Mouse (Mus musculus): ENCODE results near the gene Sdr9c7. TPM values are rescaled to one million over a fixed set of nuclear protein-coding genes. Genes with fewer than 3 reads are reported as not detected.

Gene Sdr9c7
- polyA plus RNA-seq, 1 experiment from 2014 or later = not detected

- Histone ChIP-seq H3K27ac (ENCODE audit: low read length) (no peak overlapping the region), H3K4me2 (replicated peaks; ENCODE audit: low read depth, low read length) (no peak overlapping the region), H3K27me3 (replicated peaks; ENCODE audit: insufficient read depth, low read length) (no peaks in the 10 kb centered on the region), H3K36me3 (ENCODE audit: insufficient read depth, low read length) (no peaks in the 10 kb centered on the region), H3K4me1 (ENCODE audit: insufficient read depth, low read depth, low read length) (no peaks in the 10 kb centered on the region), H3K4me3 (ENCODE audit: low read depth, low read length) (no peak overlapping the region), H3K9ac (replicated peaks; ENCODE audit: low read depth) (no peak overlapping the region), H3K9me3 (ENCODE audit: low read length) (no peaks in the 10 kb centered on the region)
- no peak for ATAC-seq
- no peak for DNase-seq (ENCODE audit: low spot score)
- TF ChIP-seq EP300 (IDR thresholded peaks at IDR 0.05) (no peak), CTCF (IDR thresholded peaks at IDR 0.05) (no peak)
- WGBS = 90% methylated on average over 5 of the region's 5 CpGs
These were observed 19.3 kb downstream of the Sdr9c7 start for GRCm38 (mm10) chr10:127917651-127918050.

- 64% methylated on average over 1 of the region's 1 CpGs for WGBS
- Histone ChIP-seq H3K27ac (ENCODE audit: low read length) (no peak overlapping the region), H3K27me3 (replicated peaks; ENCODE audit: insufficient read depth, low read length) (no peaks in the 10 kb centered on the region), H3K4me2 (replicated peaks; ENCODE audit: low read depth, low read length) (no peak overlapping the region), H3K36me3 (ENCODE audit: insufficient read depth, low read length) (no peaks in the 10 kb centered on the region), H3K9ac (replicated peaks; ENCODE audit: low read depth) (no peak overlapping the region), H3K4me1 (ENCODE audit: insufficient read depth, low read depth, low read length) (no peaks in the 10 kb centered on the region), H3K4me3 (ENCODE audit: low read depth, low read length) (no peak overlapping the region), H3K9me3 (ENCODE audit: low read length) (no peaks in the 10 kb centered on the region)
- no peak for TF ChIP-seq EP300 (IDR thresholded peaks at IDR 0.05)
- no peak for TF ChIP-seq CTCF (IDR thresholded peaks at IDR 0.05)
- ATAC-seq (no peak), DNase-seq (ENCODE audit: low spot score) (no peak)
These were observed 23.9 kb downstream of the Sdr9c7 start for GRCm38 (mm10) chr10:127922241-127922640.

- no peak overlapping the region for H3K4me3 ChIP-seq (ENCODE audit: low read depth, low read length)
- DNase-seq (ENCODE audit: low spot score) (no peak), ATAC-seq (no peak)
- H3K27me3 ChIP-seq (replicated peaks; ENCODE audit: insufficient read depth, low read length) = no peaks in the 10 kb centered on the region
- WGBS = 87% methylated on average over 8 of the region's 8 CpGs
- no peak overlapping the region for H3K27ac ChIP-seq (ENCODE audit: low read length)
- no peak overlapping the region for H3K4me2 ChIP-seq (replicated peaks; ENCODE audit: low read depth, low read length)
- no peak overlapping the region for H3K9ac ChIP-seq (replicated peaks; ENCODE audit: low read depth)
- H3K9me3 ChIP-seq (ENCODE audit: low read length) = no peaks in the 10 kb centered on the region
- no peaks in the 10 kb centered on the region for H3K36me3 ChIP-seq (ENCODE audit: insufficient read depth, low read length)
- H3K4me1 ChIP-seq (ENCODE audit: insufficient read depth, low read depth, low read length) = no peaks in the 10 kb centered on the region
- TF ChIP-seq EP300 (IDR thresholded peaks at IDR 0.05) = no peak
- no peak for TF ChIP-seq CTCF (IDR thresholded peaks at IDR 0.05)
These were observed 24.7 kb downstream of the Sdr9c7 start for GRCm38 (mm10) chr10:127923024-127923423.

- H3K4me2 ChIP-seq (replicated peaks; ENCODE audit: low read depth, low read length) = no peak overlapping the region
- H3K27ac ChIP-seq (ENCODE audit: low read length) = no peak overlapping the region
- ATAC-seq = peak; percentile 48; the same call in 1 of the 2 replicates
These were observed 26.5 kb downstream of the Sdr9c7 start for GRCm38 (mm10) chr10:127924597-127925378.

GRCm38 (mm10) chr10:127927737-127928136 lies 29.4 kb downstream of the Sdr9c7 start:
- H3K27me3 ChIP-seq (replicated peaks; ENCODE audit: insufficient read depth, low read length) = no peaks in the 10 kb centered on the region
- no peak overlapping the region for H3K4me2 ChIP-seq (replicated peaks; ENCODE audit: low read depth, low read length)
- H3K36me3 ChIP-seq (ENCODE audit: insufficient read depth, low read length) = no peaks in the 10 kb centered on the region
- H3K4me1 ChIP-seq (ENCODE audit: insufficient read depth, low read depth, low read length) = no peaks in the 10 kb centered on the region
- TF ChIP-seq EP300 (IDR thresholded peaks at IDR 0.05) (no peak), CTCF (IDR thresholded peaks at IDR 0.05) (no peak)
- H3K4me3 ChIP-seq (ENCODE audit: low read depth, low read length) = no peak overlapping the region
- DNase-seq (ENCODE audit: low spot score) (no peak), ATAC-seq (no peak)
- no peaks in the 10 kb centered on the region for H3K9me3 ChIP-seq (ENCODE audit: low read length)
- H3K27ac ChIP-seq (ENCODE audit: low read length) = no peak overlapping the region
- 44% methylated on average over 2 of the region's 2 CpGs for WGBS
- H3K9ac ChIP-seq (replicated peaks; ENCODE audit: low read depth) = no peak overlapping the region

More at GRCm38 (mm10) chr10:127924597-127925378, 26.5 kb downstream of the Sdr9c7 start:
- no peaks in the 10 kb centered on the region for H3K4me1 ChIP-seq (ENCODE audit: insufficient read depth, low read depth, low read length)
- H3K9ac ChIP-seq (replicated peaks; ENCODE audit: low read depth) = no peak overlapping the region
- no peaks in the 10 kb centered on the region for H3K9me3 ChIP-seq (ENCODE audit: low read length)
- no peak overlapping the region for H3K4me3 ChIP-seq (ENCODE audit: low read depth, low read length)
- DNase-seq (ENCODE audit: low spot score) = peak; percentile 9
- H3K27me3 ChIP-seq (replicated peaks; ENCODE audit: insufficient read depth, low read length) = no peaks in the 10 kb centered on the region
- no peaks in the 10 kb centered on the region for H3K36me3 ChIP-seq (ENCODE audit: insufficient read depth, low read length)
- TF ChIP-seq CTCF (IDR thresholded peaks at IDR 0.05) (no peak), EP300 (IDR thresholded peaks at IDR 0.05) (no peak)
- WGBS = 46% methylated on average over 7 of the region's 7 CpGs

- peak; percentile 31 for DNase-seq (ENCODE audit: low spot score)
- no peak for TF ChIP-seq EP300 (IDR thresholded peaks at IDR 0.05)
- no peak for TF ChIP-seq CTCF (IDR thresholded peaks at IDR 0.05)
- Histone ChIP-seq H3K4me2 (replicated peaks; ENCODE audit: low read depth, low read length) (no peak overlapping the region), H3K4me3 (ENCODE audit: low read depth, low read length) (no peak overlapping the region), H3K9ac (replicated peaks; ENCODE audit: low read depth) (no peak overlapping the region), H3K36me3 (ENCODE audit: insufficient read depth, low read length) (no peaks in the 10 kb centered on the region), H3K27me3 (replicated peaks; ENCODE audit: insufficient read depth, low read length) (no peaks in the 10 kb centered on the region), H3K27ac (ENCODE audit: low read length) (no peak overlapping the region), H3K9me3 (ENCODE audit: low read length) (no peaks in the 10 kb centered on the region), H3K4me1 (ENCODE audit: insufficient read depth, low read depth, low read length) (peaks cover 4% of the 10 kb centered on the region; the same call in 1 of the 2 replicates)
- WGBS = 42% methylated on average over 8 of the region's 8 CpGs
- ATAC-seq = no peak
These were observed 34.1 kb downstream of the Sdr9c7 start for GRCm38 (mm10) chr10:127932290-127932926.

All from lung, postnatal 0 days (tissue).